Mouse (Mus musculus) cerebellum, adult 9-10 months (tissue): Measurements from ENCODE around the gene Dhx35.

Experiments
- DNase-seq: peaks from one replicate; pipeline ENCODE4 v3.0.0; 2022

The Dhx35 gene

GRCm38 (mm10) chr2:158898469-158899196 lies 104.0 kb downstream of the Dhx35 start:
- DNase-seq = no peak
